In the genomic region with DNA sequence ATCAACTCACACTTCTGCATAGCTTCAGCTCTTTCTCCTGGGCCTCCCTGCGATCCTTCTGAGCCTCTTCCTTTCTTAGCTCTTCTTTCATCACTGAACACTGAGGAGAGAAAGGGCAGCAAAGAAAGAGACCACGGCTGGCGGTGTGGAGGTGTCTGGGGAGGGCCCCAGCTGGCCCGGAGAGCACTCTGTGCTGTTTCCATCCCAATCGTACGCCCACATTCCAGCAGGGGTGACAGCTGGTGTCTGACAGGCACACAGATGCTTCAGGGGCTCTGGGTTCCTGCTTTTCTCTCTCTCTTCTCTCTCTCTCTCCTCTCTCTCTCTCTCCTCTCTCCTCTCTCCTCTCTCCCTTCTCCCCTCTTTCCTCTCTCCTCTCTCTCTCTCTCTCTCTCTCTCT, we compare ENCODE assay signal across 11 mouse cellular contexts. TPM values are rescaled to one million over a fixed set of nuclear protein-coding genes. Genes with fewer than 3 reads are reported as not detected.
A peak's percentile ranks its signal among the peaks of the same experiment; 100 is the strongest.
DNase-seq lines count a peak whose midpoint lies in the region; ATAC-seq and TF ChIP-seq lines count a peak whose summit lies in the region.
"Had no signal": no experiment of that assay in that cellular context is flagged by ENCODE, and none has a peak within 500 bp of the region (broad histone marks: within the 10 kb centered on the region; RNA-seq: fewer than 3 reads in every experiment).

No protein-coding gene starts in this region.

- 0 out of 2 replicates have a peak overlapping the region, but pooled peaks have one; percentile 14 for H3K27ac ChIP-seq in forebrain, embryonic 14.5 days (ENCODE audit: low read depth, low read length)
- H3K27ac ChIP-seq in forebrain, embryonic 11.5 days (ENCODE audit: low read depth, low read length), result no peak overlapping the region
- no peak overlapping the region for H3K27ac ChIP-seq in lung, embryonic 16.5 days (ENCODE audit: low read length)
- no peak overlapping the region for H3K27ac ChIP-seq in cerebellum, adult 2 months (ENCODE audit: insufficient read depth, low read length)
- H3K27ac ChIP-seq: macrophage had no signal

- H3K9me3 ChIP-seq in forebrain, embryonic 14.5 days (replicated peaks; ENCODE audit: control insufficient read depth, low read length), result no peaks in the 10 kb centered on the region; the same call in 1 of the 2 replicates
- peaks cover 5% of the 10 kb centered on the region; the same call in 1 of the 2 replicates for H3K9me3 ChIP-seq in forebrain, embryonic 11.5 days (ENCODE audit: control insufficient read depth, low read length)
- no peaks in the 10 kb centered on the region for H3K9me3 ChIP-seq in lung, embryonic 16.5 days (ENCODE audit: control insufficient read depth, low read length)

- peak; percentile 65; the same call in 1 of the 2 replicates for ATAC-seq in forebrain, embryonic 14.5 days
- no peak for ATAC-seq in forebrain, embryonic 11.5 days (replicated peaks; ENCODE audit: low FRiP score)
- peak; percentile 94 for ATAC-seq in lung, embryonic 16.5 days (ENCODE audit: low read depth)
- ATAC-seq: activated CD4-positive, CD25-positive, alpha-beta regulatory T cell, adult 4 months had no signal

- no peak for TF ChIP-seq CTCF in cerebellum, adult 2 months (IDR thresholded peaks at IDR 0.05; ENCODE audit: borderline replicate concordance, insufficient read depth, low read depth, low read length)

- H3K4me2 ChIP-seq in forebrain, embryonic 14.5 days (ENCODE audit: low read length), result no peak overlapping the region
- no peak overlapping the region for H3K4me2 ChIP-seq in forebrain, embryonic 11.5 days (ENCODE audit: low read depth, low read length, severe bottlenecking)
- 0 out of 2 replicates have a peak overlapping the region, but pooled peaks have one; percentile 22 for H3K4me2 ChIP-seq in lung, embryonic 16.5 days (ENCODE audit: low read depth, low read length)

- no peak for TF ChIP-seq POLR2A in cerebellum, adult 2 months (IDR thresholded peaks at IDR 0.05; ENCODE audit: borderline replicate concordance, insufficient read depth, low read length)

- no peak overlapping the region for H3K9ac ChIP-seq in forebrain, embryonic 14.5 days (ENCODE audit: low read length)
- no peak overlapping the region for H3K9ac ChIP-seq in forebrain, embryonic 11.5 days (ENCODE audit: low read length)
- no peak overlapping the region for H3K9ac ChIP-seq in lung, embryonic 16.5 days (ENCODE audit: low read length)

- WGBS in forebrain, embryonic 14.5 days, result 39% methylated on average over 6 of the region's 6 CpGs
- WGBS in forebrain, embryonic 11.5 days, result 34% methylated on average over 6 of the region's 6 CpGs
- WGBS in lung, embryonic 16.5 days, result 16% methylated on average over 6 of the region's 6 CpGs
- WGBS in cerebellum, adult 2 months, result 26% methylated on average over 6 of the region's 6 CpGs

- peak; percentile 59 for DNase-seq in forebrain, embryonic 14.5 days (ENCODE audit: low spot score)
- DNase-seq in forebrain, embryonic 11.5 days (ENCODE audit: low spot score), result no peak
- no peak for DNase-seq in lung, postnatal 25 days (ENCODE audit: low spot score)
- DNase-seq in layer of hippocampus, postnatal 25 days (ENCODE audit: extremely low spot score in 1 of 2, low spot score in 1 of 2), result peak; percentile 70 to 80
- DNase-seq in right cerebral cortex, postnatal 10 days (ENCODE audit: low spot score in 2 of 2), result peak; percentile 72 to 82
- DNase-seq in cerebellum, adult 2 months, result no peak
- DNase-seq in adrenal gland, postnatal 10 days, result no peak
- DNase-seq: kidney, adult 8-10 months had no signal

- no peak overlapping the region for H3K4me3 ChIP-seq in forebrain, embryonic 14.5 days (ENCODE audit: low read depth, low read length)
- no peak overlapping the region for H3K4me3 ChIP-seq in forebrain, embryonic 11.5 days (ENCODE audit: low read depth, low read length)
- H3K4me3 ChIP-seq in lung, embryonic 16.5 days (ENCODE audit: low read length), result no peak overlapping the region
- no peak overlapping the region for H3K4me3 ChIP-seq in cerebellum, adult 2 months (replicated peaks; ENCODE audit: insufficient read depth, low read depth, low read length)

- no peaks in the 10 kb centered on the region for H3K27me3 ChIP-seq in forebrain, embryonic 14.5 days (replicated peaks; ENCODE audit: control insufficient read depth, insufficient read depth, low read length)
- H3K27me3 ChIP-seq in forebrain, embryonic 11.5 days (ENCODE audit: control insufficient read depth, insufficient read depth, low read length), result no peaks in the 10 kb centered on the region
- H3K27me3 ChIP-seq in lung, embryonic 16.5 days (ENCODE audit: control insufficient read depth, insufficient read depth, low read depth, low read length), result no peaks in the 10 kb centered on the region
- no peaks in the 10 kb centered on the region for H3K27me3 ChIP-seq in cerebellum, adult 2 months (ENCODE audit: control insufficient read depth, insufficient read depth, low read length)

- H3K4me1 ChIP-seq in forebrain, embryonic 14.5 days (ENCODE audit: control insufficient read depth, insufficient read depth, low read length), result no peaks in the 10 kb centered on the region
- H3K4me1 ChIP-seq in forebrain, embryonic 11.5 days (replicated peaks; ENCODE audit: control insufficient read depth, insufficient read depth, low read length), result no peaks in the 10 kb centered on the region
- peaks cover 6% of the 10 kb centered on the region for H3K4me1 ChIP-seq in lung, embryonic 16.5 days (replicated peaks; ENCODE audit: control insufficient read depth, insufficient read depth, low read length)
- H3K4me1 ChIP-seq in cerebellum, adult 2 months (ENCODE audit: control insufficient read depth, insufficient read depth, low read length), result no peaks in the 10 kb centered on the region

- H3K36me3 ChIP-seq in forebrain, embryonic 14.5 days (ENCODE audit: control insufficient read depth, insufficient read depth, low read length), result no peaks in the 10 kb centered on the region
- H3K36me3 ChIP-seq in forebrain, embryonic 11.5 days (ENCODE audit: control insufficient read depth, insufficient read depth, low read length), result no peaks in the 10 kb centered on the region
- no peaks in the 10 kb centered on the region for H3K36me3 ChIP-seq in lung, embryonic 16.5 days (ENCODE audit: control insufficient read depth, insufficient read depth, low read length)

RNA-seq across cellular contexts. Expression of gene Fhad1, which starts 50.3 kb away (rescaled TPM):
- polyA plus RNA-seq in forebrain, embryonic 14.5 days (2014; fragmentation: Nextera tagmentation; extraction: Ambion mirVana), result 1.3 and 2.2 TPM in 2 replicates
- 0.57 and 1.2 TPM in 2 replicates for polyA plus RNA-seq in forebrain, embryonic 11.5 days (2014; fragmentation: Nextera tagmentation; extraction: Ambion mirVana)
- 3.2 and 3.3 TPM in 2 replicates for polyA plus RNA-seq in lung, embryonic 16.5 days (2015; fragmentation: Nextera tagmentation; extraction: Ambion mirVana)
- 1 to 10 TPM; 8.7 to 8.8 TPM for total RNA-seq in layer of hippocampus, postnatal 25 days (2021)
- polyA plus RNA-seq in cerebellum, adult 2 months (2012; rRNA removed), result 2.1 and 3.4 TPM in 2 replicates
- total RNA-seq in adrenal gland, postnatal 10 days (2021), result under 1 TPM; 0.45 to 0.79 TPM

Comparison
In these comparisons a context has a peak if more than half of its experiments do, and no peak if none do; other contexts are left out.
1. DNase-seq: peak in forebrain, embryonic 14.5 days (single experiment), layer of hippocampus, postnatal 25 days (2 of 2) and right cerebral cortex, postnatal 10 days (2 of 2); none in forebrain, embryonic 11.5 days (single experiment), lung, postnatal 25 days (single experiment), cerebellum, adult 2 months (0 of 2) and adrenal gland, postnatal 10 days (single experiment).